Mouse (Mus musculus): ENCODE results near the gene Slc7a5. TPM values are rescaled to one million over a fixed set of nuclear protein-coding genes. Genes with fewer than 3 reads are reported as not detected.

Gene Slc7a5
- total and polyA plus RNA-seq, 3 experiments = 32.6 to 141 (median 127) TPM

DNA sequence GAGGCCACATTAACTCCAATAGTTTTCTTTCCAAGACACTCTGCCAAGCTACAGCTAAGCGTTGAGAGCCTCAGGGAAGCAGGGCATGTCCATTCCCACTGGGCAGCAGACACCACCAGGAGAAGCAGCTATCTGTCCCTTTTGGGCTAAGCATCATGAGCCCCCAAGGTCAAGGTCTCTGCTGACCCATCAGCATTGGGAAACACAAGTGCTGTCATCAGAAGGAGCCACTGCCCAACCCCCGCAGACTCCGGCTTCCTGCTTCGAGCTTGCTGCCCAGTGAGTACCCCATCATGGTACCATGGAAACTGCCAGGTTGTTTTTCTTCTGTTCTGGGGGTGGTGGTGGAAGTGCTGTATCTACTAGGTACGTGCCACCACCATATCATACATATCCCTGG, 39.3 kb downstream of the Slc7a5 start:
- ATAC-seq (ENCODE audit: extremely low read depth, insufficient number of reproducible peaks, low FRiP score, poor library complexity, severe bottlenecking) = no peak
- TF ChIP-seq POLR2AphosphoS5 (IDR thresholded peaks at IDR 0.05; ENCODE audit: insufficient replicate concordance, low read depth, low read length) = no peak
- Histone ChIP-seq H3K9me3 (replicated peaks) (no peaks in the 10 kb centered on the region), H3K4me3 (ENCODE audit: low read depth, low read length) (no peak overlapping the region), H3K36me3 (replicated peaks) (no peaks in the 10 kb centered on the region), H3K4me1 (ENCODE audit: insufficient read depth, low read depth, low read length) (peaks cover 17% of the 10 kb centered on the region), H3K27me3 (ENCODE audit: insufficient read depth, low read length) (peaks cover 53% of the 10 kb centered on the region)
- DNase-seq (ENCODE audit: low spot score) = no peak

DNA sequence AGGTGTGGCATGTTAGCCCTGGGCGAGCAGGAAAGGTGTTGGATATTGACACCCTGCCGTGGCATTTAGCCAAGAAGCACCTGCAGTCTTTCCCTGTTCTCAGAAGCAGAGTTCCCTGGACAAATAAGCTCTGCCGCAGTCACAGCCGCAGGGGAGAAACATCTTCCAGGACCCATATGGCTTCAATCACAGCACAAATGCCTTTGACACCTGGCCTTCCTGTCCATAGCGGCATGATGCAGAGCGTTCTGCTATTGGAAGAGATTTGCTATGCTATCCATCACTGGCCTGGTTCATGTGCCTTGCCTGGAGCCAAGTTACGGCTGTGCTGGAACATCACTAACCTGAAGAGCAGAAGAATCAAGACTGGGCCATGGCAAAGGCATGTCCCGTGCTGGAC, 42.1 kb downstream of the Slc7a5 start:
- Histone ChIP-seq H3K4me1 (ENCODE audit: insufficient read depth, low read depth, low read length) (peaks cover 8% of the 10 kb centered on the region), H3K4me3 (ENCODE audit: low read depth, low read length) (no peak overlapping the region), H3K9me3 (replicated peaks) (no peaks in the 10 kb centered on the region), H3K27me3 (ENCODE audit: insufficient read depth, low read length) (peaks cover 35% of the 10 kb centered on the region), H3K36me3 (replicated peaks) (no peaks in the 10 kb centered on the region)
- DNase-seq (ENCODE audit: low spot score) (no peak), ATAC-seq (ENCODE audit: extremely low read depth, insufficient number of reproducible peaks, low FRiP score, poor library complexity, severe bottlenecking) (no peak)
- TF ChIP-seq TAL1 (conservative IDR thresholded peaks at IDR 0.05; ENCODE audit: low read depth, low read length) (no peak), POLR2AphosphoS5 (IDR thresholded peaks at IDR 0.05; ENCODE audit: insufficient replicate concordance, low read depth, low read length) (no peak), CTCF (IDR thresholded peaks at IDR 0.05; ENCODE audit: low read depth, low read length) (no peak), GATA1 (IDR thresholded peaks at IDR 0.05; ENCODE audit: borderline replicate concordance, low read length) (no peak), GATA2 (IDR thresholded peaks at IDR 0.05; ENCODE audit: borderline replicate concordance, low read depth, low read length) (no peak)

DNA sequence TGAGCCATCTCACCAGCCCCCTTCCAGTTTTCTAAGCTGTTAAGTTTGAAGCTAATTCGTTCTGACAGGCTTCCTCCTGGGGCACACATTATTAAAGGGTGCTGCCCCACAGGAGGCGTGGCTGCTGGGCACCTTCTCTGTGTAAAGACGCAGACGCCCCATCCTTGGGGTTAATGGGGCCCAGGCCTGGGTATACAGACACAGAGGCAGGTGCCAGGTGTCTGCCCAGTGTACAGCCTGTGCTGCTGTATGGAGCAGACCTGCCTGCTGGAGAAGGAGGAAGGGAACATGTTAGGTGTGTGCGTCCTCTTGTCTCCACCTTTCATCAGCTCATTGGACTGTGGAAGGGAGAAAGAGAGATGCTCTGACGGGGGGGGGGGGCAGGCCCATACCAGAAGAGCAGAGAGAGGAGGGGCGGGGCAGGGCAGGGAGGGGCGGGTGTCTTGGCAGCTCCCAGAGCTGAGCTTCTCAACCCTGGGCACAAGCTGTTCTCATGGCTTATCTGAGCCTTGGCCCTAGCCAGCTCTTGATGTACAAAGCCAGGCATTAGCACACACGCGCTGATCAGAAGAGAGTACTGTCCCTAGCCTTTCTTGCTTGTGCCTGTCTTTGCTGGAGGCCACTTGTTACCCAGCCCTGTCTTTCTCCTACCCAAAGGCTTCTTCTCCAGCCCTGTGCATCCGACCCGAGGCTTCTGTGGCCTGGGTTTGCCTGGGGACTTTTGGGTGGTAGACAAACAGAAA, 45.5 kb downstream of the Slc7a5 start:
- peaks cover 47% of the 10 kb centered on the region for H3K27me3 ChIP-seq (ENCODE audit: insufficient read depth, low read length)
- no peak for TF ChIP-seq GATA2 (IDR thresholded peaks at IDR 0.05; ENCODE audit: borderline replicate concordance, low read depth, low read length)
- no peak for TF ChIP-seq POLR2AphosphoS5 (IDR thresholded peaks at IDR 0.05; ENCODE audit: insufficient replicate concordance, low read depth, low read length)
- TF ChIP-seq CTCF (IDR thresholded peaks at IDR 0.05; ENCODE audit: low read depth, low read length) = no peak
- TF ChIP-seq GATA1 (IDR thresholded peaks at IDR 0.05; ENCODE audit: borderline replicate concordance, low read length) = no peak
- TF ChIP-seq TAL1 (conservative IDR thresholded peaks at IDR 0.05; ENCODE audit: low read depth, low read length) = no peak
- ATAC-seq (ENCODE audit: extremely low read depth, insufficient number of reproducible peaks, low FRiP score, poor library complexity, severe bottlenecking) (no peak), DNase-seq (ENCODE audit: low spot score) (no peak)
- H3K9me3 ChIP-seq (replicated peaks) = no peaks in the 10 kb centered on the region
- no peaks in the 10 kb centered on the region for H3K36me3 ChIP-seq (replicated peaks)
- H3K4me3 ChIP-seq (ENCODE audit: low read depth, low read length) = no peak overlapping the region
- peaks cover 6% of the 10 kb centered on the region for H3K4me1 ChIP-seq (ENCODE audit: insufficient read depth, low read depth, low read length)

DNA sequence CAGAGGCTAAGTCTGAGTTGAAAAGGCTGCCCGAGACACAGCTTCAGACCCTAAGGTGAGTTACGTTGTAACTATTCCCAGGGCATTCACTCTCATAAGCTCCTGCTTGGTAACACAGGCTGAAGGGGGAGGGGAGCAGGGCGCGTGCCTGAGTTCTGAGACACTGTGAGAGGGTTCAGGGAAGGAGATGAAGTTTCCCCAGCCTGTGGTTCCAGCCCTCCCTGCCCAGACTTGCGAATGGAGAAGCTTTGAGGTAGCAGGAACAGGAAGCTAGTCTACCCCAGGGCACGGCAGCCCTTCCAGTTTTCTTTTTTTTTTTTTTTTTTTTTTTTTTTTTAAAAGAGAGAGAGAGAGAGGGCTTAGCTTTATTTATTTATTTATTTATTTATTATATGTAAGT, 46.2 kb downstream of the Slc7a5 start:
- peaks cover 6% of the 10 kb centered on the region for H3K4me1 ChIP-seq (ENCODE audit: insufficient read depth, low read depth, low read length)
- peaks cover 49% of the 10 kb centered on the region for H3K27me3 ChIP-seq (ENCODE audit: insufficient read depth, low read length)
- no peak overlapping the region for H3K4me3 ChIP-seq (ENCODE audit: low read depth, low read length)
- H3K36me3 ChIP-seq (replicated peaks) = no peaks in the 10 kb centered on the region
- no peak for TF ChIP-seq TAL1 (conservative IDR thresholded peaks at IDR 0.05; ENCODE audit: low read depth, low read length)
- TF ChIP-seq GATA2 (IDR thresholded peaks at IDR 0.05; ENCODE audit: borderline replicate concordance, low read depth, low read length) = no peak
- no peak for TF ChIP-seq GATA1 (IDR thresholded peaks at IDR 0.05; ENCODE audit: borderline replicate concordance, low read length)
- no peak for TF ChIP-seq CTCF (IDR thresholded peaks at IDR 0.05; ENCODE audit: low read depth, low read length)
- TF ChIP-seq POLR2AphosphoS5 (IDR thresholded peaks at IDR 0.05; ENCODE audit: insufficient replicate concordance, low read depth, low read length) = no peak
- ATAC-seq (ENCODE audit: extremely low read depth, insufficient number of reproducible peaks, low FRiP score, poor library complexity, severe bottlenecking) = no peak
- no peaks in the 10 kb centered on the region for H3K9me3 ChIP-seq (replicated peaks)
- no peak for DNase-seq (ENCODE audit: low spot score)

DNA sequence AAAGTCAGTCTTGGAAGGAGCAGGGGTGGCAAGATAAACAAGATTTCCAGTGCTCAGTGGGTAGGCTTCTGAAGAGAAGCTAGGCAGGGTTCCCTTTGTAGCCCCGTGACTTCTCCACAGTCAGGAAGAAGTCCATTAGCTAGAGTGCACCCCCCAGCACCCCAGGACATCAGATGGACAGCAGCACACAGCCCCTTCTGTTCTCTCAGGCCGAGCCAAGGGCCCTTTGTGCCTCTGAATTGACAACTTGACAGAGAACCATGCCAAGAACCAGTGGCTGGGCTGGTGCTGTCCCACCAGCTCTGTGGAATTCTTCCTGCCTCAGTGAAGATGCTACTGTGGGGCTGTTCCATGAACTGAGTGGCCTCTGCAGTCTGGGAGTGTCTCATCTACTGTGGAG, 49.7 kb downstream of the Slc7a5 start:
- no peak for DNase-seq (ENCODE audit: low spot score)
- Histone ChIP-seq H3K4me1 (ENCODE audit: insufficient read depth, low read depth, low read length) (peaks cover 10% of the 10 kb centered on the region), H3K36me3 (replicated peaks) (no peaks in the 10 kb centered on the region), H3K9me3 (replicated peaks) (no peaks in the 10 kb centered on the region), H3K27me3 (ENCODE audit: insufficient read depth, low read length) (peaks cover 46% of the 10 kb centered on the region), H3K4me3 (ENCODE audit: low read depth, low read length) (no peak overlapping the region)
- no peak for ATAC-seq (ENCODE audit: extremely low read depth, insufficient number of reproducible peaks, low FRiP score, poor library complexity, severe bottlenecking)
- TF ChIP-seq TAL1 (conservative IDR thresholded peaks at IDR 0.05; ENCODE audit: low read depth, low read length) = no peak
- TF ChIP-seq GATA1 (IDR thresholded peaks at IDR 0.05; ENCODE audit: borderline replicate concordance, low read length) = no peak
- TF ChIP-seq CTCF (IDR thresholded peaks at IDR 0.05; ENCODE audit: low read depth, low read length) = no peak
- TF ChIP-seq POLR2AphosphoS5 (IDR thresholded peaks at IDR 0.05; ENCODE audit: insufficient replicate concordance, low read depth, low read length) = no peak
- no peak for TF ChIP-seq GATA2 (IDR thresholded peaks at IDR 0.05; ENCODE audit: borderline replicate concordance, low read depth, low read length)

DNA sequence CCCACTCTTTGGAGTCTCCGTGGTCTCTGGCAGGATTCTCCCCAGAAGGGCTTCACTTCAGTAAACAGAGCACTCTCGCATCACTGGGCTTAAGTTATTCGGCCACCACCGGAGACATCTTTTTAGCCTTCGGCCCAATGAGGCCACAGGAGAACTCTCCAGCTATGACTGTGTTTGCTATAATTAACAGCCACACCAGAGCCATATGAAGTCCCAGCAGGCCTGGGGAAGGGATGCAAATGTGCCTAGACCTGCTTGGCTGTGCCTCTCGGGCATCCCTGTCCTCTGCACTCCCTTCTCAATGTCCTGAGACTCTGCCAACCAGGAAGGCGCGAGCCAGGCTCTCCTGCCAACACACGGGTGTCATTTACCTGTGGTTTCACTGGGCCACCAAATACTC, 50.2 kb downstream of the Slc7a5 start:
- Histone ChIP-seq H3K4me3 (ENCODE audit: low read depth, low read length) (no peak overlapping the region), H3K9me3 (replicated peaks) (no peaks in the 10 kb centered on the region), H3K36me3 (replicated peaks) (no peaks in the 10 kb centered on the region), H3K4me1 (ENCODE audit: insufficient read depth, low read depth, low read length) (peaks cover 14% of the 10 kb centered on the region), H3K27me3 (ENCODE audit: insufficient read depth, low read length) (peaks cover 41% of the 10 kb centered on the region)
- ATAC-seq (ENCODE audit: extremely low read depth, insufficient number of reproducible peaks, low FRiP score, poor library complexity, severe bottlenecking) (no peak), DNase-seq (ENCODE audit: low spot score) (no peak)
- TF ChIP-seq POLR2AphosphoS5 (IDR thresholded peaks at IDR 0.05; ENCODE audit: insufficient replicate concordance, low read depth, low read length) (no peak), CTCF (IDR thresholded peaks at IDR 0.05; ENCODE audit: low read depth, low read length) (no peak), GATA2 (IDR thresholded peaks at IDR 0.05; ENCODE audit: borderline replicate concordance, low read depth, low read length) (no peak), GATA1 (IDR thresholded peaks at IDR 0.05; ENCODE audit: borderline replicate concordance, low read length) (no peak), TAL1 (conservative IDR thresholded peaks at IDR 0.05; ENCODE audit: low read depth, low read length) (no peak)

All from G1E (cell line).